Mouse (Mus musculus) megakaryocyte, embryonic 14.5 days (primary cell): ENCODE measurements at regions not wholly inside any gene's neighbourhood (a gene's known extent, or its start where the extent isn't known, plus 50 kb on each side); places are given as distances from the start of the nearest gene placed in this dataset.

Source experiments
- H3K27me3 ChIP-seq: replicated peaks from 2 replicates; pipeline ENCODE3; 2012; ENCODE audit warnings: inconsistent platforms
- H3K36me3 ChIP-seq: replicated peaks from 2 replicates; pipeline ENCODE3; 2012; ENCODE audit warnings: low read length, inconsistent platforms, mixed read lengths
- H3K4me1 ChIP-seq: 2 replicates; pipeline ENCODE4 v1.6.1; 2012; ENCODE audit warnings: inconsistent platforms
- H3K4me3 ChIP-seq: replicated peaks from 2 replicates; pipeline ENCODE3; 2012; ENCODE audit warnings: moderate library complexity, mild to moderate bottlenecking, inconsistent platforms
- H3K9me3 ChIP-seq: 2 replicates; pipeline ENCODE4 v1.6.1; 2012; ENCODE audit warnings: inconsistent platforms
- FLI1 ChIP-seq: IDR thresholded peaks from 2 replicates; pipeline ENCODE4 v1.6.1; 2012; ENCODE audit warnings: low read length, inconsistent platforms, mixed read lengths
- GATA1 ChIP-seq: IDR thresholded peaks from 3 replicates; pipeline ENCODE4 v1.6.1; 2012; ENCODE audit warnings: mixed read lengths, low read length, inconsistent platforms, borderline replicate concordance

DNA sequence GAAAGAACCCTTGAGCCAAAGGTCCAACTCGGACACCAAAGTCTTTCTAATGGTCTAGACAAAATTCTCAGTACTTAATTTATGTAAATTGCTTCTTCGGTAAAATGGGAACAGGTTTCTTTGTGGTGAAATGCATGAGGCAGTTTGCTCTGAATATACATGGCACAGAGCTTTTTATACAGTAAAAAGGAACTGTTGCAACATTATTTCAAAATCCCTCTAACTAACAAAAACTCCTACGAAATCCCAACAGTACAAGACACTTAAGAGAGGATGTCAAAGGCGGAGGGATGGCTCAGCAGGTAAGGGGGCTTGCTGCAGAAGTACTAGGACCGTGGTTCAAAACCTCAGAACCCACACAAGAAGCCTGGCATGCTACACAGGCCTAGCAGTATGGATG lies 248.4 kb downstream of the Barhl2 start:
- Histone ChIP-seq H3K4me3 (no peak overlapping the region), H3K36me3 (no peaks in the 10 kb centered on the region), H3K27me3 (no peaks in the 10 kb centered on the region), H3K4me1 (no peaks in the 10 kb centered on the region), H3K9me3 (no peaks in the 10 kb centered on the region)
- TF ChIP-seq FLI1 = no peak
- no peak for TF ChIP-seq GATA1

GRCm38 (mm10) chr5:106207706-106208105 lies 250.3 kb downstream of the Barhl2 start:
- no peaks in the 10 kb centered on the region for H3K27me3 ChIP-seq
- no peak overlapping the region for H3K4me3 ChIP-seq
- no peaks in the 10 kb centered on the region for H3K36me3 ChIP-seq
- no peak for TF ChIP-seq GATA1
- TF ChIP-seq FLI1 = no peak
- no peaks in the 10 kb centered on the region for H3K4me1 ChIP-seq
- H3K9me3 ChIP-seq = no peaks in the 10 kb centered on the region

DNA sequence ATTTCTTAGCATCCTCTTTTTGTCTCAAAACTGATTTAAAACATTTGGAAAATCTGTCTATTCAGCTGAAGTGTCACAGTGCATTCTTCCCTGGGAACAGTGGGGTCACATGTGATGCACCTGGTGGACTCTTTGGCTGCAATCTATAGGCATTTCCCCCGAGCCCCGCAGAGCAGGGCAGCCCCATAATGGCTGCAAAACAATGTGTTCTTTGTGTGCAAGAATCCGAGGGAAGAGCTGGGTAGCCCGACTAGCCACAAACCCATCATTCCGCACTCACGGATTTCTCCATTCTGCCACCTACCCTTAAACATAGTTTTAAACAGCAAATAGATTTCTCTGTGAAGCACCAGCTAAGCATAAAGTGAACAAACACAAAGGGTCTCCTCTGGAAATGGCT lies 252.2 kb downstream of the Barhl2 start:
- TF ChIP-seq FLI1 = no peak
- TF ChIP-seq GATA1 = no peak
- Histone ChIP-seq H3K9me3 (no peaks in the 10 kb centered on the region), H3K4me1 (no peaks in the 10 kb centered on the region), H3K4me3 (no peak overlapping the region), H3K27me3 (no peaks in the 10 kb centered on the region), H3K36me3 (no peaks in the 10 kb centered on the region)

DNA sequence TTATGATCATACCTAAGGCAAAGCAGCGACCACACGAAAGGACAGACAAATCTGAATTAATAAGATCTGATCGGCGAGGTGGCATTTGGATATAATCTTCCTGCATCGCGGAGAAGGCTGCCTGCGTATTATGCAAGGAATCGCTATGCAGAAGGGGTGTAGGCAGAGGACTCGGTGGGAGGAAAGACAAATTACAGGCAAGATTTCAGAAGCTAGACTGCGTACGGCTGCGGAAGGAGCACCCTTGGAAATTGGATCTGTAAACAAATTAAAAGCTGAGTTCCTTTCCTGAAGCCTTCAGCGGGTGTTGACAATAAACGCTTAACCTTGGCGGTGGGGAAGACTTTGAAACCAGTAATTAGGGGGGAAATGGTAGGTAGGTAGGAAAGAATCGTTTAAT lies 257.3 kb downstream of the Barhl2 start:
- Histone ChIP-seq H3K4me3 (no peak overlapping the region), H3K27me3 (no peaks in the 10 kb centered on the region), H3K4me1 (no peaks in the 10 kb centered on the region; the same call in 1 of the 2 replicates), H3K36me3 (no peaks in the 10 kb centered on the region), H3K9me3 (peaks cover 5% of the 10 kb centered on the region)
- TF ChIP-seq GATA1 (no peak), FLI1 (no peak)

- Histone ChIP-seq H3K27me3 (no peaks in the 10 kb centered on the region), H3K9me3 (peaks cover 8% of the 10 kb centered on the region), H3K4me1 (no peaks in the 10 kb centered on the region; the same call in 1 of the 2 replicates), H3K36me3 (no peaks in the 10 kb centered on the region), H3K4me3 (no peak overlapping the region)
- TF ChIP-seq GATA1 = no peak
- no peak for TF ChIP-seq FLI1
Measured at GRCm38 (mm10) chr5:106199061-106199460, 258.9 kb downstream of the Barhl2 start.

- no peak for TF ChIP-seq GATA1
- no peak for TF ChIP-seq FLI1
- H3K27me3 ChIP-seq = no peaks in the 10 kb centered on the region
- no peak overlapping the region for H3K4me3 ChIP-seq
- H3K36me3 ChIP-seq = no peaks in the 10 kb centered on the region
- peaks cover 3% of the 10 kb centered on the region; the same call in 1 of the 2 replicates for H3K9me3 ChIP-seq
- H3K4me1 ChIP-seq = no peaks in the 10 kb centered on the region
Measured at GRCm38 (mm10) chr5:106191141-106191540, 266.8 kb downstream of the Barhl2 start.

DNA sequence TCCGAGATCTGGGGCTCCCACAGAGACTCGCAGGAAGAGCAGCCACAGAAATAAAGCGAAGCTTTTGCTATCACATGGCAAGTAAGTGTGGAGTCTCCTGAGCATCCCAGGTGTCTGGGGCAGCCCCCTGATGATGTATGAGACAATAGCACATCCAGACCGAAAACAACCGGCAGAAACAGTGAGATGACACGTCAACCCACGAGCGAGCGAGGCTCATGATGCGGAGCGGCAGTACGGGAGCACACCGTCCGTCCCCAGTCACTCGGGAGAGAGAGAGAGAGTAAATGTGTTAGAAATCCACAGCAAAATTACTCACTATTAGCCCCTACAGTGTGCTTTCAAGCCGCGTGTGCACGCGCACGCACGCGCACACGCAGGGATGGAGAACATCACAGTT lies 276.2 kb downstream of the Barhl2 start:
- Histone ChIP-seq H3K9me3 (peaks cover 14% of the 10 kb centered on the region), H3K27me3 (no peaks in the 10 kb centered on the region), H3K4me3 (no peak overlapping the region)

DNA sequence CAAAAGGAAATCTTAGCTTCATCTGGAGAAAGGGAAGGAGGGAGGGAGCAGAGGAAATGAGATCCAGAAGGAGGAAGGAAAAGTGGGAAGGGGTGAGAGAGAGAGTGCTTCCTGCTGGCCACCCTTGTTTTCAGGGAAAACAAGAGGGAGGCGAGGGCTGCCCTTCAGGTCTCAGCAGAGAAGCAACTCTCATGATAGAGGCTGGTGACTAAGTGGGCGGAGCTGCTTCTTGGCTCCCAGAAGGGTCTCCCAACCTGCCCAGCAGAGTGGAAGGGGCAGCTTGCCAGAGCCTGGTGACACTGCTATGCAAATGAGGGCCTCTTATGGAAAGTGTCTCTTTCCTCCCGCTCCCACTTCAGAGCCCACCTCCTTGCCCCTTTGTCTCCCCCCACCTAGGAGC lies 285.8 kb downstream of the Barhl2 start:
- no peaks in the 10 kb centered on the region for H3K27me3 ChIP-seq
- TF ChIP-seq GATA1 = no peak
- TF ChIP-seq FLI1 = no peak
- no peak overlapping the region for H3K4me3 ChIP-seq
- no peaks in the 10 kb centered on the region for H3K36me3 ChIP-seq
- no peaks in the 10 kb centered on the region for H3K9me3 ChIP-seq
- no peaks in the 10 kb centered on the region for H3K4me1 ChIP-seq

More for the DNA sequence above, 276.2 kb downstream of the Barhl2 start:
- TF ChIP-seq GATA1 = no peak
- TF ChIP-seq FLI1 = no peak
- H3K36me3 ChIP-seq = no peaks in the 10 kb centered on the region
- no peaks in the 10 kb centered on the region for H3K4me1 ChIP-seq

- no peaks in the 10 kb centered on the region for H3K9me3 ChIP-seq
Measured at GRCm38 (mm10) chr5:106170405-106170804, 287.6 kb downstream of the Barhl2 start.

GRCm38 (mm10) chr5:106167556-106167955 lies 290.4 kb downstream of the Barhl2 start:
- H3K4me1 ChIP-seq = no peaks in the 10 kb centered on the region
- no peaks in the 10 kb centered on the region for H3K9me3 ChIP-seq
- TF ChIP-seq GATA1 = no peak
- no peak for TF ChIP-seq FLI1
- H3K4me3 ChIP-seq = no peak overlapping the region
- no peaks in the 10 kb centered on the region for H3K36me3 ChIP-seq
- no peaks in the 10 kb centered on the region for H3K27me3 ChIP-seq

More at GRCm38 (mm10) chr5:106170405-106170804, 287.6 kb downstream of the Barhl2 start:
- Histone ChIP-seq H3K4me3 (no peak overlapping the region), H3K27me3 (no peaks in the 10 kb centered on the region), H3K4me1 (no peaks in the 10 kb centered on the region), H3K36me3 (no peaks in the 10 kb centered on the region)
- no peak for TF ChIP-seq FLI1
- no peak for TF ChIP-seq GATA1

DNA sequence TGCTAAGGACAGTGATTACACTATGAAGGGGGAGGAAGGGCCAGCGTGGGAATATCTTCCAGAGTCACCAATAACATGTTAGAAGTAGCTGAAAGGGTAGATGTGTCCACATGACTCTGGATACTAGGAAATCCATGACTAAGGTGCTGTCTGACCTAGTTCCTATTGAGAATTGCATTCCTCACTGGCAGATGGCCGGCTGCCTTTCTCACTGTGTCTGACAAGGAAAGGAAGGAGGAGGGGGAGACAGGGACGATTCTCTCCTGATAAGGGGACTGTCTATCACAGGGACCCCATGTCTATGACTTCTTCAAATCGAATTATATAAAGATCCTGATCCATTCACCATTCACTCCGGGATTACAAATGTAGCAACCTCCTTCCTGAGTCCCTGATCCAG lies 289.9 kb downstream of the Zfp326 start:
- no peaks in the 10 kb centered on the region for H3K36me3 ChIP-seq
- no peaks in the 10 kb centered on the region for H3K9me3 ChIP-seq
- no peaks in the 10 kb centered on the region for H3K27me3 ChIP-seq
- no peak overlapping the region for H3K4me3 ChIP-seq
- no peaks in the 10 kb centered on the region for H3K4me1 ChIP-seq
- no peak for TF ChIP-seq FLI1
- no peak for TF ChIP-seq GATA1
